Mouse (Mus musculus) MEL (cell line): Measurements from ENCODE around the gene Rhot2. TPM values are rescaled to one million over a fixed set of nuclear protein-coding genes. Genes with fewer than 3 reads are reported as not detected.
A peak's percentile ranks its signal among the peaks of the same experiment; 100 is the strongest.

Experiments used
- DNase-seq: peaks from one replicate; pipeline ENCODE4 v3.0.0; 2011; ENCODE audit warnings: low read depth, low spot score
- H3K27ac ChIP-seq: 2 replicates; pipeline ENCODE4 v1.5.1; 2012; ENCODE audit warnings: low read depth, mild to moderate bottlenecking, control low read depth, low read length, moderate library complexity; ENCODE audit not compliant: control insufficient read depth
- H3K27me3 ChIP-seq, 2 experiments: fragments of 150-350 bp in 1 of 2; sonication (generic) in 1 of 2; 2 replicates each; pipeline ENCODE4 v1.6.1; 2012; ENCODE audit warnings: low read length in 2 of 2, mild to moderate bottlenecking in 2 of 2, improper control_type of control experiment in 1 of 2, moderate library complexity in 1 of 2; ENCODE audit not compliant: insufficient read depth in 2 of 2, control insufficient read depth in 1 of 2
- H3K36me3 ChIP-seq, 2 experiments: 2 replicates each; pipeline ENCODE4 v1.6.1; 2012 to 2014; ENCODE audit warnings: low read length in 2 of 2, improper control_type of control experiment in 1 of 2, inconsistent platforms in 1 of 2, mild to moderate bottlenecking in 1 of 2; ENCODE audit not compliant: insufficient read depth in 2 of 2, control insufficient read depth in 1 of 2
- H3K4me1 ChIP-seq, 2 experiments: fragments of 150-350 bp in 1 of 2; sonication (generic) in 1 of 2; 2 replicates each; pipeline ENCODE4 v1.6.1; 2012; ENCODE audit warnings: low read length in 2 of 2, improper control_type of control experiment in 1 of 2, mild to moderate bottlenecking in 1 of 2; ENCODE audit not compliant: insufficient read depth in 2 of 2, control insufficient read depth in 1 of 2
- H3K4me3 ChIP-seq, 2 experiments: fragments of 150-350 bp in 1 of 2; sonication (generic) in 1 of 2; 2 replicates each; pipeline ENCODE4 v1.5.1; 2012; ENCODE audit warnings: low read depth in 2 of 2, low read length in 2 of 2, mild to moderate bottlenecking in 2 of 2, moderate library complexity in 2 of 2, control low read depth in 1 of 2, improper control_type of control experiment in 1 of 2; ENCODE audit not compliant: control insufficient read depth in 1 of 2, insufficient read depth in 1 of 2
- H3K79me2 ChIP-seq: 2 replicates; pipeline ENCODE4 v1.6.1; 2012; ENCODE audit warnings: mild to moderate bottlenecking, low read length, moderate library complexity; ENCODE audit not compliant: control insufficient read depth, poor library complexity, insufficient read depth
- H3K9ac ChIP-seq: 2 replicates; pipeline ENCODE4 v1.6.1; 2012; ENCODE audit warnings: low read depth, mild to moderate bottlenecking, control low read depth, low read length, moderate library complexity; ENCODE audit not compliant: control insufficient read depth, poor library complexity, severe bottlenecking
- H3K9me3 ChIP-seq: fragments of 150-350 bp; sonication (generic); replicated peaks from 2 replicates; pipeline ENCODE4 v1.6.1; 2012; ENCODE audit warnings: mild to moderate bottlenecking, low read length, improper control_type of control experiment, moderate library complexity; ENCODE audit not compliant: insufficient read depth
- CTCF ChIP-seq, 3 experiments: IDR thresholded peaks in 2 of 3; conservative IDR thresholded peaks in 1 of 3; 2 replicates each; pipeline ENCODE4 v1.5.1; 2011 to 2012; ENCODE audit warnings: low read length in 3 of 3, low read depth in 2 of 3, mild to moderate bottlenecking in 2 of 3, improper control_type of control experiment in 1 of 3, inconsistent platforms in 1 of 3, mixed read lengths in 1 of 3, moderate library complexity in 1 of 3; ENCODE audit not compliant: control insufficient read depth in 1 of 3, insufficient read depth in 1 of 3, poor library complexity in 1 of 3, severe bottlenecking in 1 of 3
- GABPA ChIP-seq: IDR thresholded peaks from 2 replicates; pipeline ENCODE4 v1.6.1; 2012; ENCODE audit warnings: low read depth, mild to moderate bottlenecking, inconsistent platforms, low read length, improper control_type of control experiment, moderate library complexity
- MEF2A ChIP-seq: IDR thresholded peaks from 2 replicates; pipeline ENCODE4 v1.6.1; 2014; ENCODE audit warnings: low read depth, mild to moderate bottlenecking, inconsistent platforms, low read length, improper control_type of control experiment; ENCODE audit not compliant: poor library complexity, insufficient replicate concordance, severe bottlenecking; ENCODE audit errors: extremely low read depth
- MYC ChIP-seq: IDR thresholded peaks from 2 replicates; pipeline ENCODE4 v1.6.1; 2011; ENCODE audit warnings: low read depth, mild to moderate bottlenecking, low read length, improper control_type of control experiment, moderate library complexity
- NRF1 ChIP-seq: IDR thresholded peaks from 2 replicates; pipeline ENCODE4 v1.6.1; 2014; ENCODE audit warnings: low read depth, mild to moderate bottlenecking, inconsistent platforms, low read length, improper control_type of control experiment, moderate library complexity; ENCODE audit not compliant: poor library complexity, insufficient read depth, severe bottlenecking
- POLR2AphosphoS2 ChIP-seq: IDR thresholded peaks from 2 replicates; pipeline ENCODE4 v1.6.1; 2011; ENCODE audit warnings: low read length, improper control_type of control experiment
- POLR2AphosphoS5 ChIP-seq: IDR thresholded peaks from 2 replicates; pipeline ENCODE4 v1.6.1; 2012; ENCODE audit warnings: low read depth, borderline replicate concordance, mild to moderate bottlenecking, inconsistent platforms, low read length, moderate library complexity, mixed read lengths
- TAL1 ChIP-seq: IDR thresholded peaks from 2 replicates; pipeline ENCODE4 v1.6.1; 2012; ENCODE audit warnings: mild to moderate bottlenecking, inconsistent platforms, low read length, moderate library complexity, mixed read lengths
- TBP ChIP-seq: IDR thresholded peaks from 2 replicates; pipeline ENCODE4 v1.8.0; 2011; ENCODE audit warnings: low read depth, low read length, improper control_type of control experiment
- polyA plus RNA-seq, 2 experiments: library from polyadenylated mRNA; stranded (reverse) in 1 of 2; unstranded in 1 of 2; fragments of >175 nt in 1 of 2; fragments of >200 nt in 1 of 2; gene quantifications; 2 replicates each; pipeline versions ENCODE4 v1.2.1 to v1.2.4; 2012; ENCODE audit warnings: low replicate concordance in 2 of 2, low read depth in 1 of 2; ENCODE audit not compliant: insufficient read length in 2 of 2, insufficient read depth in 1 of 2, missing spikeins in 1 of 2
- total RNA-seq: library from RNA; depleted of rRNA; stranded (reverse); fragments of 300-350 nt; gene quantifications from 2 replicates; pipeline ENCODE4 v1.2.3, GENCODE M21; 2012

Rhot2 gene
- total and polyA plus RNA-seq, 3 experiments, result 29.1 to 54.5 TPM; not detected in 1

- Histone ChIP-seq H3K36me3 (no peaks in the 10 kb centered on the region), H3K9ac (no peak overlapping the region), H3K4me3 (no peak overlapping the region), H3K27ac (no peak overlapping the region), H3K9me3 (no peaks in the 10 kb centered on the region), H3K4me1 (no peaks in the 10 kb centered on the region), H3K79me2 (no peaks in the 10 kb centered on the region), H3K27me3 (no peaks in the 10 kb centered on the region)
- no peak for TF ChIP-seq GABPA
- TF ChIP-seq CTCF (IDR thresholded peaks at IDR 0.05 in 2 of 3, conservative IDR thresholded peaks at IDR 0.05 in 1 of 3; ENCODE audit: control insufficient read depth in 1 of 3, insufficient read depth in 1 of 3, low read depth in 2 of 3, low read length in 3 of 3, poor library complexity in 1 of 3, severe bottlenecking in 1 of 3), result peak in 2 of 3 experiments; percentile 11 to 15; a peak in 2 of 6 replicates
- DNase-seq, result no peak
Observed at GRCm38 (mm10) chr17:25883824-25884223, 39.2 kb upstream of the Rhot2 start.

GRCm38 (mm10) chr17:25883268-25883667 is 38.6 kb upstream of the Rhot2 start:
- Histone ChIP-seq H3K36me3 (no peaks in the 10 kb centered on the region), H3K27me3 (no peaks in the 10 kb centered on the region), H3K27ac (no peak overlapping the region), H3K9me3 (no peaks in the 10 kb centered on the region), H3K9ac (no peak overlapping the region), H3K4me3 (no peak overlapping the region), H3K4me1 (no peaks in the 10 kb centered on the region), H3K79me2 (no peaks in the 10 kb centered on the region)
- TF ChIP-seq MEF2A (no peak), TBP (no peak), NRF1 (no peak), POLR2AphosphoS5 (no peak)
- no peak for DNase-seq

- no peaks in the 10 kb centered on the region for H3K36me3 ChIP-seq
- H3K4me3 ChIP-seq, result no peak overlapping the region
- no peak overlapping the region for H3K27ac ChIP-seq
Observed at GRCm38 (mm10) chr17:25882306-25882705, 37.7 kb upstream of the Rhot2 start.

GRCm38 (mm10) chr17:25881691-25882090 is 37.0 kb upstream of the Rhot2 start:
- H3K4me1 ChIP-seq, result peaks cover 0 to 4% of the 10 kb centered on the region in 2 experiments; a peak in 1 of 4 replicates
- H3K4me3 ChIP-seq, result no peak overlapping the region
- H3K9me3 ChIP-seq, result no peaks in the 10 kb centered on the region
- H3K27ac ChIP-seq, result no peak overlapping the region
- H3K36me3 ChIP-seq, result peaks cover 0 to 4% of the 10 kb centered on the region in 2 experiments; a peak in 1 of 4 replicates
- no peak overlapping the region for H3K9ac ChIP-seq
- H3K79me2 ChIP-seq, result no peaks in the 10 kb centered on the region
- TF ChIP-seq POLR2AphosphoS2 (peak; percentile 12; the same call in 1 of the 2 replicates), TAL1 (no peak), MYC (no peak)
- no peaks in the 10 kb centered on the region for H3K27me3 ChIP-seq
- no peak for DNase-seq

More at GRCm38 (mm10) chr17:25882306-25882705, 37.7 kb upstream of the Rhot2 start:
- no peaks in the 10 kb centered on the region for H3K4me1 ChIP-seq
- no peaks in the 10 kb centered on the region for H3K27me3 ChIP-seq
- no peaks in the 10 kb centered on the region for H3K79me2 ChIP-seq
- no peak for DNase-seq
- TF ChIP-seq POLR2AphosphoS2 (0 out of 2 replicates have a peak, but pooled peaks have one; percentile 10), MEF2A (no peak)
- H3K9me3 ChIP-seq, result no peaks in the 10 kb centered on the region
- no peak overlapping the region for H3K9ac ChIP-seq
